Mouse (Mus musculus) liver, embryonic 14.5 days (tissue): ENCODE measurements around the gene Gm28035.

Source experiments
- CTCF ChIP-seq: IDR thresholded peaks from 2 replicates; pipeline ENCODE4 v1.5.1; 2016; ENCODE audit warnings: antibody characterized with exemption, low read depth, control low read depth
- EP300 ChIP-seq: IDR thresholded peaks from 2 replicates; pipeline ENCODE4 v1.6.1; 2016; ENCODE audit warnings: antibody characterized with exemption, low read depth

DNA sequence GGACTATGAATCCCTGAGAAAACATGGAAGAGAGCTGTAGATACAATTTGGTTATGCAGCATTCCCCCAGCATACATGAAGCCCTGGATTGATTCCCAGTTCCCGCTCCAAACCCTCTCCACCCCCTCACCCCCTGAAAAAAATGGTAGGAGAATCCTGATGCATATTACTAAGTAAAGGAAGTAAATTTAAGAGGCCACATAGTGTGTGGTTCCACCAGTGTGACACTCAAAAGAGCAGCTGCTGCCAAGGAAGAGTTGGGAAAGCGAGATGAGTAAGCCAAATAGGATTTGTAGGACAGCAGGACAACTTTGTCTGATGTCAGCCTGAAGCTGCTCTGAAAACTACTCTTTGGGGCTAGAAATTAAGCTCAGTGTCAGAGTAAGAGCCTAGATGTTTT is 71.1 kb downstream of the Gm28035 start:
- TF ChIP-seq EP300, result no peak
- no peak for TF ChIP-seq CTCF
